Mouse (Mus musculus): ENCODE results near the gene Chst13.
A peak's percentile ranks its signal among the peaks of the same experiment; 100 is the strongest.

The Chst13 gene

GRCm38 (mm10) chr6:90324991-90325390, at the start of gene Chst13:
TSS of gene Chst13 (minus strand) at chr6:90325185.
- no peak for DNase-seq (ENCODE audit: low spot score in 2 of 2)

- no peak for DNase-seq (ENCODE audit: low spot score in 2 of 2)
Observed at GRCm38 (mm10) chr6:90374647-90375046, 49.7 kb upstream of the Chst13 start.

GRCm38 (mm10) chr6:90369725-90370553, 45.0 kb upstream of the Chst13 start:
- DNase-seq (ENCODE audit: low spot score in 2 of 2) = peak; percentile 26 to 47

GRCm38 (mm10) chr6:90368976-90369724, 44.2 kb upstream of the Chst13 start, which contains the start of gene Zxdc:
TSS of gene Zxdc (plus strand) at chr6:90369492.
- DNase-seq (ENCODE audit: low spot score in 2 of 2) = peak; percentile 99 to 100

- DNase-seq (ENCODE audit: low spot score in 2 of 2) = no peak
Observed at GRCm38 (mm10) chr6:90363301-90363700, 38.3 kb upstream of the Chst13 start.

- DNase-seq (ENCODE audit: low spot score in 2 of 2) = no peak
Observed at GRCm38 (mm10) chr6:90360922-90361614, 36.1 kb upstream of the Chst13 start.

GRCm38 (mm10) chr6:90360024-90360781, 35.2 kb upstream of the Chst13 start:
- DNase-seq (ENCODE audit: low spot score in 2 of 2) = peak in 1 of 2 experiments; percentile 21

- DNase-seq (ENCODE audit: low spot score in 2 of 2) = no peak
Observed at GRCm38 (mm10) chr6:90359445-90359844, 34.5 kb upstream of the Chst13 start.

- no peak for DNase-seq (ENCODE audit: low spot score in 2 of 2)
Observed at GRCm38 (mm10) chr6:90358142-90358541, 33.2 kb upstream of the Chst13 start.

GRCm38 (mm10) chr6:90350011-90350410, 25.0 kb upstream of the Chst13 start:
- DNase-seq (ENCODE audit: low spot score in 2 of 2) = no peak

- DNase-seq (ENCODE audit: low spot score in 2 of 2) = no peak
Observed at GRCm38 (mm10) chr6:90348500-90348899, 23.5 kb upstream of the Chst13 start.

- DNase-seq (ENCODE audit: low spot score in 2 of 2) = no peak
Observed at GRCm38 (mm10) chr6:90347183-90347582, 22.2 kb upstream of the Chst13 start.

- DNase-seq (ENCODE audit: low spot score in 2 of 2) = no peak
Observed at GRCm38 (mm10) chr6:90342343-90342742, 17.4 kb upstream of the Chst13 start.

GRCm38 (mm10) chr6:90334244-90334643, 9.3 kb upstream of the Chst13 start:
- no peak for DNase-seq (ENCODE audit: low spot score in 2 of 2)

GRCm38 (mm10) chr6:90332561-90333425, 7.8 kb upstream of the Chst13 start, which contains the start of gene Uroc1:
TSS of gene Uroc1 (plus strand) at chr6:90333284.
- DNase-seq (ENCODE audit: low spot score in 2 of 2) = no peak

- peak; percentile 20 to 29 for DNase-seq (ENCODE audit: low spot score in 2 of 2)
Observed at GRCm38 (mm10) chr6:90329953-90330352, 5.0 kb upstream of the Chst13 start.

- peak; percentile 58 for DNase-seq (ENCODE audit: low spot score in 2 of 2)
Observed at GRCm38 (mm10) chr6:90327670-90328069, 2.7 kb upstream of the Chst13 start.

- no peak for DNase-seq (ENCODE audit: low spot score in 2 of 2)
Observed at GRCm38 (mm10) chr6:90324463-90324862, 522 bp downstream of the Chst13 start.

GRCm38 (mm10) chr6:90324026-90324425, 959 bp downstream of the Chst13 start:
- no peak for DNase-seq (ENCODE audit: low spot score in 2 of 2)

GRCm38 (mm10) chr6:90321811-90322210, 3.2 kb downstream of the Chst13 start:
- no peak for DNase-seq (ENCODE audit: low spot score in 2 of 2)

Data from right cerebral cortex, adult 2 months (tissue).